Mouse (Mus musculus): ENCODE data around the gene Gm17535.
"Not testable (repeated sequence)": the region's sequence is repeated elsewhere in the genome, so short reads cannot be mapped to it uniquely, and the experiment has no call there.

- TF ChIP-seq EP300 (IDR thresholded peaks at IDR 0.05; ENCODE audit: insufficient read depth, low read depth, low read length); CTCF (IDR thresholded peaks at IDR 0.05; ENCODE audit: low read depth, low read length): not testable (repeated sequence)
Measured at GRCm38 (mm10) chr9:3001006-3001405, 33.4 kb upstream of the Gm17535 start.
